Mouse (Mus musculus): ENCODE data around the gene Fmnl3.

Fmnl3 gene

DNA sequence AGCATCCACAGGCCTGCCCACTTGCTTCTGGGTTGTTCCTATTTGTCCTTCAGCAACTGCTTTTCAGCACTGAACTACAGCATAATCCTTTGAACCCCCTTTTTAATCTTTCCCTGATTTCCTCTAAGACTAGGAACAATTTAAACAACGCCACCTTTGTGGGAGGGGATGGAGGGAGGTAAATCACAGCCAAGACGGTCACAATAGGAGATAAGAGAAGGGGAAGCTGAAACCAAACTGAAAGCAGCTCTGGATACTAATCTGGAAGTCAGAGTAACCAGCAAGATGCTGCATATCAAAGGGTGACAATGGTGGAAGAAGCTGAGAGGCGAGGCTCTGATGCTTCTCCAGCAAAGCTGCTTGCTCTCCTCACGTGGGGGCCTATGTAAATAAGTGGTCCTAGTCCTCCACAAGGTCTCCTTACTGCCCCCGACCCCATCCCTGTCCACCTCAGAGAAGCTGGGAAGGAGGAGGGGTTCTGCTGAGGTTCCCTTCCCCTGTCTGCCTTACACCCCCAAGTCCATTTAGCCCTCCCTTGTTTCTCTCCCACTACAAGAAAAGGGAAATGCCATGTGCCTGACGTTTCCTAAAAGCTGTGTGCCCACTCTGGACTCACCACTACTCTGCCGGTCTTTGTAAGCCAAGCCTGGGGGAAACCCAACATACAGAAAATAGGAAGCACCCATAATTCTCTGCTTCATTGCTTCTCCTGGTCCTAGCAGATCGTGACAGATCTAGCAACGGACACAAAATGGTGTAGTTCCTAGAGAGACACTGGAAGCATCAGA is 27.9 kb downstream of the Fmnl3 start:
- no peak for DNase-seq

DNA sequence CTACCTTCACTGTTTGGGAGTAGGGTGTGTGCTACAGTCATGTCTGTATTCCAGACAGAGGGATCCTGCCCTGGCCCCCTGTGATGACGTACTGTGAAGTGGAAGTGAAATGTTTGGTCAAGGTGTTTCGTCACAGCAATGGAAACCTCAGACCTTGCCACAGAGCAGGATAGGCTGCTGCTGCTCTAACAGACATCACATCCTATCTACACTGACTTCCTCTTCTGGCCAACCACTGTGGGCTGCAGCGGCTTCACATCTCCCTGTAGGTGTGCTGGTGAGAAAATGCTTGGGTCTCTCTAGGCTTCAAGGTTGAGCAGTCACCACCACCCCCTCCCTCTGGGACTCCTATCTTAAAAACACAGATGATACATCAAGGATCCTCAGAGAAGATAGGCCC is 29.2 kb downstream of the Fmnl3 start:
- DNase-seq: no peak

DNA sequence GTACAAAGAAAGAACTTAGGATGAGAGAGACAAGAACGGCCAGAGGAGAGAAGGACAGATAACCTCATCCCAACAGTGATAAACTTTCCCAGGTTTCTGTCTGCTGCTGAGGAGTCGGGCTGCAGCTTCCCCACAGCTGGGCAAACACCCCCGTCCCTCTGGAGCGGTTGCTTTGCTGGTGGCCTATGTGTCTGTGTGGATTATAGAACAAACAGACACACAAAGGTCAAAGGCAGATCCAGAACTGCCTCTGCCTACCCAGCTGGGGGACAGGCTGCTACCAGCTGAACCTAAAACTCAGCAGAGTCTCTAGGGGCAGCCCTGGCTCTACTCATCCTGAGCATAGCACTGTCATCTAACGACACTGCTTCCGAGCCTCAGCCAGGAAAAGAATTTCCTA is 30.6 kb downstream of the Fmnl3 start:
- no peak for DNase-seq

DNA sequence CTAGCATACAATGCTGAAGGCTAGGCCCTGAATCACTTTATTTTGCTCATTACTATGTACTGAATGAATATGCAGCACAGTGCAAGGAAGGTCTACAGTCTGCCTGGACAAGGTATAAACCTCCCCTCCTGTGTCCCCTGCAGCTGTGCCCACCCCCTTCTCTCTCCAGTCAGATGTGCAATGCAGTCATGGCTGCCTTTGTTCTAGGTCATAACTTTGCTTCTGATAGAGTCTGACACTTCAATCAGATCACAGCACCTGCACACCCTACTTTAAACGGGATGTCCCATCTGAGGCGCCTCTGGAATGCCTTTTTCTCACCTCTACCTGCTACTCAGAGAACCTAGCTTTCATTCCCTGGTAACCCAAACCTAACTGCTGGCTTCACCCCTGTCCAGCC is 31.4 kb downstream of the Fmnl3 start:
- no peak for DNase-seq

DNA sequence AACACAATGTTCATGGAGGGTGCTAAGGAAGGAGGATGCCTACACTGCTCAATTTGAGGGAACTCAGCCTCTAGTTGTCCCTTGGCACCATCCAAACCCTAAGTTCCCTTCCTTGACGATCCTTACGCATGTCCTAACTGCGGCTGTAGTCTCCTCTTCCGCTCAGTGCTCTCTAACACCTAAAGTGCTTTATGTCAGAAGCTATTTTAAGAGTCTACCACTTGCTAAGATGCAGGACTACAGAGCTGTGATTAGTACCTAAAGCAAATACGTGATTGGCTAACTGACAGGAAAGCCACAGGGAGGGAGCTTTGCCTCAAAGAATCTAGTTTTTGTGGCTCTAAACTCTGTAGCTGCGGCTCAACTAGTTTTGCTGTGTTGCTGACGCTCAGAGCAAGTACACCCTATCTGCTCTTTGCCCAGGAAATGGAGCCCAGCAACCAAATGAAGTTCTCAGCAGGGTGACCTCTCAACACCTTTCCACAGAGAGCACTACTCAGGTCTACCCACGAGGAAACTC is 34.4 kb downstream of the Fmnl3 start:
- no peak for DNase-seq

- no peak for DNase-seq
Measured at GRCm38 (mm10) chr15:99334500-99334899, 35.8 kb downstream of the Fmnl3 start.

- DNase-seq: no peak
Measured at GRCm38 (mm10) chr15:99333676-99334065, 36.6 kb downstream of the Fmnl3 start.

DNA sequence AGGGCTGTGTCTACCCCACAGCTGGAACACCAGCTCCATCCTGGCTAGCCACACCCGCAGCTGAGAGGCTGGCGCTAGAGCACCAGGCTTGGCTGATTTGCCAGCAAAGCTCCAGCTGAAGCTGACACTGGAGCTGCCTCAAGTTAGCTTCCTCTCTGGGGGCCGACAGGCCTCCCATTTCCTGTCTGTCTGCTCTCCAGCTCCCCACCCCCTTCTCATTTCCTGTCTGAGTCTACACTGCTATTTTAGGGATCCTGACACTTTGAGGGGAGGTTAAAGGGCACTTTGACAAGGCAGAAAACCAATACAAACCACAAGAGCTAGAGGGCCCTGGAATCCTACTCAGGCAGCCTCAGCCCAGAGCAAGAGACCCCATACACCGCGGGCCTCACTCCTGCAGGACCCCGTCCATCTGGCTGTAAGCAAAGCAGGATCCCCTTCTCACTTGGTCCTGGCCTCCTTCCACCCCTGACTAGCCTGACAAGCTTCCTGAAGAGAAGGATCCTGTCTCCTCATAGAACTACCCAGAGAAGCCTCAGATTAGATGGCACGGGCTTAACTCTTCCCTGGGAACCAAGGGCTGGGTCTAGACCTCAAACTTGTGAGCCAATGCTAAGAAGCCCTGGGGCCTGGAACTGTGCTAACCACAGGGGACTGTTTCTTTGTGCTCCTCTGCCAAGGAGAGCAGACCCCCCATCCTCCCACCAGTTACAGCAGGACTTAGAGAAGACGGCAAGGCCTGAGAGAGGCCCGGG is 37.2 kb downstream of the Fmnl3 start:
- no peak for DNase-seq

DNA sequence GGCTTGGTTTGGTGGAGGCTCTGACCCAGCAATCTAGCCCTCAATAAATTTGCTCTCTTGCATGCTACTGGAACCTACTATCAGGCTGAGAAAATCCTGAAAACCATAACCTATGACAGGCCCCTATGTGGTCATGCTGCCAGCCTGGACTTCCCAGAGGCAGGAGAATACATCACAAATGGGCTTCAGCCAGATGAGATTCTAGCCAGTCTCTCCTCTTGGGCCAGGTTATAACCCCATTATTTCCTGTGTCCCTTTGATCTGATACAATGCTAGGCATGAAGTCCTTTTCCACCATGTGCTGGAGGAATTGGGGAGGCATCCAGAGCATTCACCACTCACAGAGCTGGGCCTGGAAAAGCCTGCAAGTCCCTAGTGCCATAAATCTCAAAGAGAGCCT is 38.2 kb downstream of the Fmnl3 start:
- no peak for DNase-seq

GRCm38 (mm10) chr15:99331341-99331740 is 38.9 kb downstream of the Fmnl3 start:
- DNase-seq: no peak

- no peak for DNase-seq
Measured at GRCm38 (mm10) chr15:99330324-99330723, 40.0 kb downstream of the Fmnl3 start.

DNA sequence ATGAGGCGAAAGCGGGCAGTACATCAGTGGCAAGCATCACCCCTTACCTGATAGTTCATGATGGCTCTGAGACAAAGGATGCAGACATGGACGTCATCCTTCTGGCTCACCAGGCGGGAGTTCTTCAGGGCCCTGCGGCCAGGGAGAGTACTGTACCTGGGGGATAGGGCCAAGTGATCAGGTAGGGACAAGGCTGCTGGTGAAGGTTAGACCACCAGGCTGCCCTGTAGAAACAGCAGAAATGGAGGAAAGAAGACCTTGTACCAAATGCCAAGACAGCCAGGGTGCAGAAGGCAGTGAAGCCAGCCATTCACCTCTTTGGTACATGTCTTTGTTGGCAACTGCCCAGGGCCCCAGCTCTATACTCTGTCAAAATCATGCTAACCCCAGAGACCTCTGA is 42.3 kb downstream of the Fmnl3 start:
- no peak for DNase-seq

DNA sequence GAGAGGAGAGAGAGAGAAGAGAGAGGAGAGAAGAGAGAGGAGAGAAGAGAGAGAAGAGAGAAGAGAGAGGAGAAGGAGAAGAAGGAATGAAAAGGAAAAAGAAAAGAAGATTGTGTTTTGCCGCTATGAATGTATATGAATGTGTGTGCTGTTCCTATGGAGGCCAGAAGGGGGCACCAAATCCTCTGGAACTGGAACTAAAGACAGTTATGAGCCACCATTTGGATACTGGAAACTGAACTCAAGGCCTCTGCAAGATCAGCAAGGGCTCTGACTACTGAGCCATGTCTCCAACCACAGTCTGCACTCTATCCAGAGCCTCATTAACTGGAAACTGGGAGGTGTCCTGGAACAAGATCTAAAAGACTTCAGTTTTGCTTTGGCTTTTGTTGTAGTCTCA is 43.3 kb downstream of the Fmnl3 start:
- no peak for DNase-seq

DNA sequence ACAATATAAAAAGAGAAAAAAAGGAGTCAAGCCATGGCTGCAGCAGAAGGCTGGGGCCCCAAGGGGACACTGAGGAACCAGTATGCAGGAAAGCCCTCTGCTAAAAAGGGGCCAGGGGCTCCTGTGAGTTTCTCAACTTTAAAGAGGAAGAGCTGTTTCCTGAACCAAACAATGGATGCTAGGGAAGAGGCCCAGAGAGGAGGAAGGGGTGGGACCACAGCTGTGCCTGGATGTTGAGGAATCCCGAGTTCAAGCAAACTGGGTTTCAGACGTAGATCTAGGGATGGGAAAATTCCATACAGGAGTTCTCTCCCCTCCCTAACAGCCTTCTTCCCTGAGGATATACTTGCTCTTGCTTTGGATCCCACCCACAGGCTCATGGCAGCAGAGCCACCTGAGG is 43.9 kb downstream of the Fmnl3 start:
- no peak for DNase-seq

GRCm38 (mm10) chr15:99325598-99325997 is 44.7 kb downstream of the Fmnl3 start:
- DNase-seq: no peak

DNA sequence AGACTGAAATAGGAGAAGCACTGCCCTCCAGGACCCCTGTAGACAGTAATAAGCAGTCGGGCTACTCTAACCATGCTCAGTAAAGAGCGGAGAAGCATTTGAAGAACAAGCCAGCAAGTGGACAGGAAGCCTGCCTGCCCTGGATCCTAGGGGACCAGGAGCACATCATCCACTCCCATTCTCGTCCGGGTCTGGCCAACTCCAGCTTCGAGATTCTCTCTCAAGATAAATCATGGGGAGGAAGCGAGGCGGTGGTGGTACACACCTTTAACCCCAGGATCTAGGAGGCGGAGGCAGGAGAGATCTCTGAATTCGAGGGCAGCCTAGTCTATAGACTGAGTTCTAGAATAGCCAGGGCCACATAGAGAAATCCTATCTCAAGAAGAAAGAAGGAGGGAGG is 46.1 kb downstream of the Fmnl3 start:
- no peak for DNase-seq

DNA sequence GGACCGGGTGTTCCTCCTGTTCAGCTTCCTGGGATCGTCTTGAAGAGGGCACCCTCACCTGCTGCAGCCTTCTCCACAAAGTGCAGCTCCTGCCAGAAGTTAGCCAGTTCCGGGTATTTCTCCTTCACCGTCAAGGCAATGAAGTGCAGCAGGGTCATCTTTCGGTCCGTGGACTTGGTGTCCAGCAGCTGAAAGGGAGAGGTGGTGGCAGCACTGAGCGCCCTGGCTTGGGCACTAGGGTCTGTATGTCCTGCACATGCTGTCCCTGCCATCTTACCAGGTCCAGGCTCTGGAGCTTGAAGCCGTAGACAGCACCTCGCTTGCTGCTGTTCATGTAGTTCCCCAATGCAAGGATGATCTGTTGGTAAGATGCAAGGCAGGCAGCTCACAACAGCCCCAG is 49.3 kb downstream of the Fmnl3 start:
- DNase-seq: no peak

DNA sequence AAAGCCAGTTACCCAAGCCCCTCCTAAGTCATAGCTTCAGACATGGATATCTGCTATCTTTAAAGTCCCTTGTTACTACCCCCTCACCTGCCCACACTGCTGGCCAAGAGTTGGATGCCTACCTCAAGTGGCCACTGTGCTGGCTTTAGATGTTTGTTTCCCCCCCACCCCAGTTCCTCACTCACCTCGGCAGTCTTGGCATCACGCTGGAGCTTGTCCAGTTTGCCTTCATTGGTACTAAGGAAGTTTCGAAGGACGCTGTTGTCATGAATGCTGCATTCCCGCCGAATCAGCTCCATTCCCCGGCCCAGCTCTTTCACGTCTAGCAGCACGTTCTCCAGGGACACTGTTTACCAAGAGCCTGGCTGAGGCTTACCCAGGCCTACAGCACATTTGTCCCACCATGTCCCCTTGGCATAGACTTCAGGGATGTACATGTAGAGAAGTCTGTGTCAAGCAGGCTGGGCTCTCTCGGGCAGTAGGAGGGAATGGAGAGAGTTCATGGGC is 50.1 kb downstream of the Fmnl3 start:
- DNase-seq: no peak

GRCm38 (mm10) chr15:99319411-99319871 is 50.8 kb downstream of the Fmnl3 start:
- DNase-seq: no peak

GRCm38 (mm10) chr15:99318861-99319410 is 51.3 kb downstream of the Fmnl3 start:
- DNase-seq: peak; percentile 64 to 69

GRCm38 (mm10) chr15:99318071-99318470 is 52.2 kb downstream of the Fmnl3 start:
- no peak for DNase-seq

DNA sequence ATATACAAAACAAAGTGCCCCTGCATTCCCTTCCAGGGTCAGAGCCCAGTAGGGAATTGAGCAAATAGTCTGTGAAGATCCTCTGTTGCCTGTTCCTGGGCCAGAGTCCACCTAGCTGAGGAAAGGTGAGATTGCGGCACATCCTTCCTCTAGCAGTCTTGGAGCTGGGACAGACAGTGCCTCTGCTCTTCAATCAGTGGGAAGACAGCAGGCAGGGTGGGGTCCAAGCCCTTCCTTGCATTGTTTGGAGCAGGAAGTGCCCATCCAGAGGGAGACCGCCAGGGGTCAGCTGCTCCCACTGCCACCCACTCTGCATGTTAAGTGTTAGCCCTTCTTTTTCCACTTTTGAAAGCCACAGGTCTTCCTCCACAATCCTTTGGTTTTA is 53.0 kb downstream of the Fmnl3 start:
- no peak for DNase-seq

All from cerebellum, adult 18-20 months (tissue).